Mouse (Mus musculus) lung, adult 18-20 months (tissue): ENCODE measurements around the gene Tbc1d14.

ENCODE experiments used
- DNase-seq, 2 experiments: peaks; one replicate each; pipeline ENCODE4 v3.0.0; 2022; ENCODE audit warnings: mixed read lengths in 2 of 2

Tbc1d14 gene

GRCm38 (mm10) chr5:36505235-36505634 lies 87.8 kb downstream of the Tbc1d14 start:
- DNase-seq = no peak

- DNase-seq = no peak
These were observed 98.4 kb downstream of the Tbc1d14 start for GRCm38 (mm10) chr5:36494709-36495108.

- no peak for DNase-seq
These were observed 99.2 kb downstream of the Tbc1d14 start for GRCm38 (mm10) chr5:36493919-36494318.

GRCm38 (mm10) chr5:36489225-36489624 lies 103.9 kb downstream of the Tbc1d14 start:
- peak; percentile 32 to 50 for DNase-seq

- DNase-seq = no peak
These were observed 107.8 kb downstream of the Tbc1d14 start for GRCm38 (mm10) chr5:36485306-36485705.

GRCm38 (mm10) chr5:36484171-36484990 lies 108.7 kb downstream of the Tbc1d14 start, which contains the start of the genes Tada2b and Ccdc96:
Gene Tada2b (minus strand): TSS chr5:36484285.
Gene Ccdc96 (plus strand): TSS chr5:36484588.
- peak; percentile 98 to 99 for DNase-seq

GRCm38 (mm10) chr5:36483203-36484101 lies 109.6 kb downstream of the Tbc1d14 start:
- peak in 1 of 2 experiments; percentile 53 for DNase-seq

GRCm38 (mm10) chr5:36481114-36481513 lies 112.0 kb downstream of the Tbc1d14 start:
- no peak for DNase-seq

GRCm38 (mm10) chr5:36480398-36480797 lies 112.7 kb downstream of the Tbc1d14 start:
- DNase-seq = no peak

GRCm38 (mm10) chr5:36479735-36480134 lies 113.3 kb downstream of the Tbc1d14 start:
- peak in 1 of 2 experiments; percentile 38 for DNase-seq

GRCm38 (mm10) chr5:36478540-36479420 lies 114.3 kb downstream of the Tbc1d14 start:
- no peak for DNase-seq

- no peak for DNase-seq
These were observed 115.6 kb downstream of the Tbc1d14 start for GRCm38 (mm10) chr5:36477486-36477885.

GRCm38 (mm10) chr5:36474283-36474682 lies 118.8 kb downstream of the Tbc1d14 start:
- peak; percentile 53 to 65 for DNase-seq

- DNase-seq = no peak
These were observed 120.0 kb downstream of the Tbc1d14 start for GRCm38 (mm10) chr5:36472876-36473655.

GRCm38 (mm10) chr5:36471206-36471605 lies 121.9 kb downstream of the Tbc1d14 start:
- no peak for DNase-seq

- DNase-seq = no peak
These were observed 127.2 kb downstream of the Tbc1d14 start for GRCm38 (mm10) chr5:36465889-36466288.

- DNase-seq = peak; percentile 100
These were observed 128.1 kb downstream of the Tbc1d14 start, which contains the start of gene Grpel1 for GRCm38 (mm10) chr5:36464709-36465661. Gene Grpel1 (plus strand): TSS chr5:36464998.

GRCm38 (mm10) chr5:36463391-36463790 lies 129.7 kb downstream of the Tbc1d14 start:
- DNase-seq = no peak

GRCm38 (mm10) chr5:36462810-36463209 lies 130.3 kb downstream of the Tbc1d14 start:
- DNase-seq = peak; percentile 71 to 78

GRCm38 (mm10) chr5:36461231-36461630 lies 131.8 kb downstream of the Tbc1d14 start:
- DNase-seq = no peak
